Mouse (Mus musculus): ENCODE data around the gene Tbc1d2b. TPM values are rescaled to one million over a fixed set of nuclear protein-coding genes. Genes with fewer than 3 reads are reported as not detected.

The Tbc1d2b gene
- polyA plus RNA-seq, 1 experiment from 2014 or later: 8.7 TPM

DNA sequence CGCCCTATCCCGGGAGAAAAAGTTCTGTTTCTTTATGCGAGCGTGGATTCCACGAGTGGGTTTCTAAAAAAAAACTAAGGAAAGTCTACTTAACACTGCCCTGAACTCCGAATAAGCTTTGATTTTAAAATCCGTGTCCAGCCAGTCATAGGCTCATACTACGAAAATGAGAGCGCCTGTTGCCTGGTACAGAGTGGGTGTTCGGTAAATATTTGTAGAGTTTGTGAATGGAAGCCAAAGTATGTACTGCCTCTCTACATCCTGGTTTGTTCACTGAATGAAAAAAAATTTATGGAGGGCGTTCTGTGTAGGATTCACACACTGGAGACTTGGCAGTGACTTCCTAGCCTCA is 316 bp upstream of the Tbc1d2b start:
- no peaks in the 10 kb centered on the region for H3K27me3 ChIP-seq (ENCODE audit: control insufficient read depth, insufficient read depth, low read length)
- DNase-seq (ENCODE audit: low spot score, missing footprints) (no peak), ATAC-seq (ENCODE audit: low FRiP score) (peak; percentile 26)
- peaks cover 10% of the 10 kb centered on the region for H3K4me1 ChIP-seq (ENCODE audit: control insufficient read depth, insufficient read depth, low read length)
- 21% methylated on average over 11 of the region's 11 CpGs for WGBS
- H3K4me2 ChIP-seq: peak overlapping the region; percentile 75
- no peaks in the 10 kb centered on the region for H3K9me3 ChIP-seq (ENCODE audit: control insufficient read depth, low read length)
- H3K27ac ChIP-seq (ENCODE audit: low read depth, low read length): no peak overlapping the region
- peak overlapping the region; percentile 66 for H3K4me3 ChIP-seq (ENCODE audit: low read depth, low read length)
- peak overlapping the region; percentile 75 for H3K9ac ChIP-seq (ENCODE audit: low read length)
- no peaks in the 10 kb centered on the region; the same call in 1 of the 2 replicates for H3K36me3 ChIP-seq (ENCODE audit: control insufficient read depth, insufficient read depth, low read length)

DNA sequence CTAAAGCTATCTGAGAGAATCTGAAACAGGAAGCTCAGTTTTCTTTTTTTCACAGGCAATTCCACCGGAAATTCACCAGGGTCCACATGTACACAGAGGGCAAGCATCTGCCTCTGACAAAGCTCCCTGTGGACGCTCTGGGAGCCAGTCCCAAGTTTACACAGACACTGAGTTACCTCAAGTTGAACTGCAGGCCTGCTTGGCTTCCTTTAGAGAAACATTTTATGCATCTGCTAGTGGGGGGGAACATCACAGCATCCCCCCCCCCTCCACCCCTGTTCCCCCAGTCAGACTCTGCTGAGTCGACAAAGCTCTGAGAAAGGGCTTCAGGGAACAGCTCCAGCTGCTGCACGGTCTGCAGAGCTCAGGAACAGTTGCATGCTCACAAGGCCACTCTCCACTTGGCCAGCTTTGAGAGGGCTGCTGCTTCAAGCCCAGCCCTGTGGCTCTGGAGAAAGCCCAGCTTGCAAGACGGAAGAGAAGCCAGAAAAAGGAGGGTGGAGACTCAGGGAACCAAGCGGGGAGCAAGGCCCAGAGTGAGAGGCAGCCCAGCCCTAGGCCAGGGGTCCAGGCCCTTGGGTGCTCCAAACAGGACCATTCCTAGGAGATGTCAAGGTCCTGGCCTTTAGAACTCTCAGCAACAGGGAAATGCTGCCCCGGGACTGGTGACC is 1.5 kb downstream of the Tbc1d2b start:
- DNase-seq (ENCODE audit: low spot score, missing footprints): peak; percentile 89
- H3K27ac ChIP-seq (ENCODE audit: low read depth, low read length): no peak overlapping the region; the same call in 1 of the 2 replicates
- peak overlapping the region; percentile 49; the same call in 1 of the 2 replicates for H3K9ac ChIP-seq (ENCODE audit: low read length)
- no peak; the same call in 1 of the 2 replicates for ATAC-seq (ENCODE audit: low FRiP score)
- H3K4me3 ChIP-seq (ENCODE audit: low read depth, low read length): peak overlapping the region; percentile 66
- no peaks in the 10 kb centered on the region for H3K36me3 ChIP-seq (ENCODE audit: control insufficient read depth, insufficient read depth, low read length)
- peaks cover 10% of the 10 kb centered on the region for H3K4me1 ChIP-seq (ENCODE audit: control insufficient read depth, insufficient read depth, low read length)
- WGBS: 41% methylated on average over 7 of the region's 7 CpGs
- no peaks in the 10 kb centered on the region for H3K27me3 ChIP-seq (ENCODE audit: control insufficient read depth, insufficient read depth, low read length)
- H3K4me2 ChIP-seq: peak overlapping the region; percentile 75
- H3K9me3 ChIP-seq (ENCODE audit: control insufficient read depth, low read length): no peaks in the 10 kb centered on the region

DNA sequence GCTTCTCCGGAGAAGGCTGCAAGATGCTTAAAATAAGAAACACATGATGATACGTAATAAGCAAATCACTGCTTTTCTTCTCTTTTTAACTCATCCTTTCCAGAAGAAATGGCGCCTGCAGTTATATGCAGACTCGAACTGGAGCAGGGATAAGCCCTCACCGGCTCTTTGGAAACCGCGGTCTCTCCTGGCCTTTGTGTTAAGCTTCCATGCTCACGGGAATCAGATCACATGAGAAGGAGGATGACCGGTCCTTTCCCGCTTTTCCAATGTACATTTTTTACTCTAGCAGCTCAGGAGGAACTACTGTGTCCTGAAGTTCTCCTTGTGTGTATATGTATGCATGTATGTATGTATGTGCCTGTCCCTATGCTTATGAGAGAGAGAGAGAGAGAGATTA is 3.7 kb downstream of the Tbc1d2b start:
- no peak overlapping the region for H3K4me2 ChIP-seq
- DNase-seq (ENCODE audit: low spot score, missing footprints): no peak

DNA sequence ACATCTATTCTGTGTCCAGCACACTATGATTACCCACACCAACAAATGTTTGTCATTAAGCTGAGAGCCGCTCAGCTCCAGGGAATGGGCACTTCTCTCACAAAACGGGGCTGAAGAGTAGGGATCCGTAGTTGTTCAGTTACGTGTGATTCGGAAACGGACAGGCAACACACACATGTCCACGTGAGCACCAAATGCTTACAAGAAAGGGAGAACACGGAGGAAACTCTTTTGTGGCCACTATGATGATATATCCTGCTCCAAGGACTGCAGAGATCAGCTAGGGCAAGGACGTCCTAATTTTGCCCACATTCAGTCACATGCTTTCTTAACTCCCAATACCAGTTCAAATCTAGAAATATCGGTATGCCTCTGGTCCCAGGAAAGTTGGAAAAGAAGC is 4.5 kb downstream of the Tbc1d2b start:
- DNase-seq (ENCODE audit: low spot score, missing footprints) (no peak), ATAC-seq (ENCODE audit: low FRiP score) (no peak)
- Histone ChIP-seq H3K4me2 (no peak overlapping the region), H3K9me3 (ENCODE audit: control insufficient read depth, low read length) (no peaks in the 10 kb centered on the region), H3K36me3 (ENCODE audit: control insufficient read depth, insufficient read depth, low read length) (no peaks in the 10 kb centered on the region), H3K27me3 (ENCODE audit: control insufficient read depth, insufficient read depth, low read length) (no peaks in the 10 kb centered on the region), H3K4me3 (ENCODE audit: low read depth, low read length) (no peak overlapping the region), H3K9ac (ENCODE audit: low read length) (no peak overlapping the region), H3K27ac (ENCODE audit: low read depth, low read length) (no peak overlapping the region), H3K4me1 (ENCODE audit: control insufficient read depth, insufficient read depth, low read length) (peaks cover 10% of the 10 kb centered on the region)
- 91% methylated on average over 10 of the region's 10 CpGs for WGBS

More for the DNA sequence above, 3.7 kb downstream of the Tbc1d2b start:
- Histone ChIP-seq H3K9ac (ENCODE audit: low read length) (no peak overlapping the region), H3K27ac (ENCODE audit: low read depth, low read length) (no peak overlapping the region), H3K27me3 (ENCODE audit: control insufficient read depth, insufficient read depth, low read length) (no peaks in the 10 kb centered on the region), H3K4me1 (ENCODE audit: control insufficient read depth, insufficient read depth, low read length) (peaks cover 10% of the 10 kb centered on the region), H3K4me3 (ENCODE audit: low read depth, low read length) (no peak overlapping the region), H3K9me3 (ENCODE audit: control insufficient read depth, low read length) (no peaks in the 10 kb centered on the region), H3K36me3 (ENCODE audit: control insufficient read depth, insufficient read depth, low read length) (no peaks in the 10 kb centered on the region)
- WGBS: 90% methylated on average over 10 of the region's 10 CpGs
- no peak for ATAC-seq (ENCODE audit: low FRiP score)

DNA sequence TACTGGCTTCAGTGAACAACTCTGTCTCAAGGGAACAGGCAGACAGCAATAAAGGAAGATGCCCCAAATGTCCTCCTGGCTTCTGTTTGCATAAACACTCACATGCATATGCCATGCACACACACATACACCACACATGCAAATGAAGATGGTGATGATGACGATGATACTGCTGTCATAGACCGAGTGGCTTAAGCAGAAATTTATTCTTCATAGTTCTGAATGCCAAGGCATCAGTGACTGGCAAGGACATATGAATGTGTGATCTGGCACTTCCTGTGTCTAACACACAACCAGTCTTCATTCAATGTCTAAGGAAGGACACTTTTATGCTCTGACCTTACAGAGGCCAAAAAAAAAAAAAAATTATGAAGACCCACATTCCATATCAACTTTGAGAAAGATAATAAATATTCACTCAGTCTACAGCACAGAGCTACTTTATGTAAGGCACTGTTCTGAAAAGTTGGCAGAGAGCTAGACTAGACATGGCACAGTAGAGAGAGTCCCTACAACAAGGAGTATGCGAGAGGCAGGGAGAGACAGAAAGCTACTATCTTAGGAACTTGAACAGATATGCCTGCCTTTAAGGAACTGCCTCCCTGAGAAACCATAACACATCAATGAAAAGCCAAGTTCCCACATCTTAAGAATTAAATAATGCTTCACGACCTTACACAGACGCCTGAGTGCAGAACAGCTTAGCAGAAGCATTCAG is 5.1 kb downstream of the Tbc1d2b start:
- no peaks in the 10 kb centered on the region for H3K36me3 ChIP-seq (ENCODE audit: control insufficient read depth, insufficient read depth, low read length)
- H3K27ac ChIP-seq (ENCODE audit: low read depth, low read length): no peak overlapping the region
- DNase-seq (ENCODE audit: low spot score, missing footprints) (no peak), ATAC-seq (ENCODE audit: low FRiP score) (no peak)
- no peaks in the 10 kb centered on the region for H3K27me3 ChIP-seq (ENCODE audit: control insufficient read depth, insufficient read depth, low read length)
- 91% methylated on average over 5 of the region's 5 CpGs for WGBS
- no peak overlapping the region for H3K9ac ChIP-seq (ENCODE audit: low read length)
- no peaks in the 10 kb centered on the region for H3K9me3 ChIP-seq (ENCODE audit: control insufficient read depth, low read length)
- H3K4me2 ChIP-seq: no peak overlapping the region
- H3K4me3 ChIP-seq (ENCODE audit: low read depth, low read length): no peak overlapping the region
- peaks cover 10% of the 10 kb centered on the region for H3K4me1 ChIP-seq (ENCODE audit: control insufficient read depth, insufficient read depth, low read length)

DNA sequence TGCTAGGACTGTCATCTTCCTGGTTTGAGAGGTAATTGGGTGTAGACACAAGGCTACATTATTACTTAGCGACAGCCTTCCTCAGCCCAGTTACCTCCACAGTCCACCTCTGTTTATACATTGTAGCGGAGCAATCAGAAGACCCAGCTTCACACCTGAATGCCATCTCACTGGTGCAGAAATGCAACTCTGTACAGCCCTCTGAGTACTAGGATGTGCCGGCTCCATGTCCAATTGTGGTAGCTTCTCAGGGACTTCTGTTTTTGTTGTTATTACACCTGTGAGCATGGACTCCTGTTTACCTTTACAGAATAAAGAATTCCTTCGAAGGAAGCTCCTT is 7.3 kb downstream of the Tbc1d2b start:
- Histone ChIP-seq H3K9ac (ENCODE audit: low read length) (no peak overlapping the region), H3K4me2 (no peak overlapping the region), H3K27ac (ENCODE audit: low read depth, low read length) (no peak overlapping the region), H3K9me3 (ENCODE audit: control insufficient read depth, low read length) (no peaks in the 10 kb centered on the region), H3K36me3 (ENCODE audit: control insufficient read depth, insufficient read depth, low read length) (no peaks in the 10 kb centered on the region), H3K27me3 (ENCODE audit: control insufficient read depth, insufficient read depth, low read length) (no peaks in the 10 kb centered on the region), H3K4me3 (ENCODE audit: low read depth, low read length) (no peak overlapping the region), H3K4me1 (ENCODE audit: control insufficient read depth, insufficient read depth, low read length) (no peaks in the 10 kb centered on the region)
- ATAC-seq (ENCODE audit: low FRiP score) (no peak), DNase-seq (ENCODE audit: low spot score, missing footprints) (no peak)
- 94% methylated on average over 4 of the region's 4 CpGs for WGBS

DNA sequence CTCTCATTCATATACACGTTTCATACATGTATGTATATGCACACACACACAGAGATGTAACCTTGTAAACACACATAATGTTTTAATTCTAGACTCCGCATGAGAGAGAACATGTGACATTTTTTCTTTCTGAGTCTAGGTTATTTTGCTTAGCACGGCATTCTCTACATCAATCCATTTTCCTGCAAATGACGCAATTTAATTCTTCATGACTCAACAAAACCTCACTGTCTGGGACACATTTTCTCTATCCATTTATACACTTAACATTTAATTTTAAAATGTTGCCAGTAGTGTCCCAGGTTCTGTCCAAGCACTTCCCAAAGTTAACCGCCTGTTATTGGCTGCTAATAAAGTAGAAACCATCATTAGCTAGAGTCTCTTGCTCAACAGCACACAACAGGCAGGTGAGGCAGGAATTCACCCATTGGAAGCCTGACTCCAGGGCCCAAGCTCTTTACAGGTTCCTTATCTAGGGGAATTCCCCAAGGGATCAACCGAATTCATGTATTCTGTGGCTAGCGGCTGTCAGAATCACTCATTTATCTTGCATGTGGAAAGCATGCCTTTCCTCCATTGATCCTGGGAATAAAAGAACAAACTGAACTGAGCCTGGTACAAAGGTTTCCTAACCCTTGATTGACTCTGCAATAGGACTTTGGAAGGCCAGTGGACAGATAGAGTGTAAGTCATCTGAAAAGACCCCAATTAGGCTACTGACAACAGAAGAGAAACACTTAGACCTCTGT is 7.8 kb downstream of the Tbc1d2b start:
- no peak overlapping the region for H3K27ac ChIP-seq (ENCODE audit: low read depth, low read length)
- no peak for ATAC-seq (ENCODE audit: low FRiP score)
- no peaks in the 10 kb centered on the region for H3K36me3 ChIP-seq (ENCODE audit: control insufficient read depth, insufficient read depth, low read length)
- H3K9me3 ChIP-seq (ENCODE audit: control insufficient read depth, low read length): no peaks in the 10 kb centered on the region
- no peak overlapping the region for H3K4me2 ChIP-seq
- WGBS: 89% methylated on average over 7 of the region's 7 CpGs
- H3K4me3 ChIP-seq (ENCODE audit: low read depth, low read length): no peak overlapping the region
- H3K9ac ChIP-seq (ENCODE audit: low read length): no peak overlapping the region
- H3K4me1 ChIP-seq (ENCODE audit: control insufficient read depth, insufficient read depth, low read length): no peaks in the 10 kb centered on the region
- H3K27me3 ChIP-seq (ENCODE audit: control insufficient read depth, insufficient read depth, low read length): no peaks in the 10 kb centered on the region
- no peak for DNase-seq (ENCODE audit: low spot score, missing footprints)

DNA sequence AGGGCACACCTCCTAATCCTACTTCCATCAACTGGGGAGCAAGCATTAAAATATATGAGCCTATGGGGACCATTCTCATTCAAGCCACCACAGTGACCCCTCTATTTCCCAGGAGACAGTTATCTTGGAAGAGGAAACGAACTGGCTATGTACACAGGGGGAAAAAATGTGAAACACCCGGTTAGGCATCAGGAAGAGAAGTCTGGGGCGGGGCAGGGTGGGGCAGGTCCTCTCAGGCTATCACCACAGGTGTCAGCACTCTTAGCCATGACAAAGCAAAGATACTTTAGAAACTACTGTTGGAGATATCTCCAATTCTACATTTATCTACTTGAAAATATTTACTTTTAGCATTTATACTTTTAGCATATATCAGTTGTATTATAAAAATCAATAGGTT is 8.5 kb downstream of the Tbc1d2b start:
- no peak for ATAC-seq (ENCODE audit: low FRiP score)
- 89% methylated on average over 3 of the region's 3 CpGs for WGBS
- Histone ChIP-seq H3K9ac (ENCODE audit: low read length) (no peak overlapping the region), H3K27me3 (ENCODE audit: control insufficient read depth, insufficient read depth, low read length) (no peaks in the 10 kb centered on the region), H3K27ac (ENCODE audit: low read depth, low read length) (no peak overlapping the region), H3K4me2 (no peak overlapping the region), H3K9me3 (ENCODE audit: control insufficient read depth, low read length) (no peaks in the 10 kb centered on the region), H3K4me3 (ENCODE audit: low read depth, low read length) (no peak overlapping the region), H3K4me1 (ENCODE audit: control insufficient read depth, insufficient read depth, low read length) (no peaks in the 10 kb centered on the region), H3K36me3 (ENCODE audit: control insufficient read depth, insufficient read depth, low read length) (no peaks in the 10 kb centered on the region)
- no peak for DNase-seq (ENCODE audit: low spot score, missing footprints)
